Mouse (Mus musculus) small intestine, adult 10 weeks (tissue): ENCODE measurements around the gene Cela3b. TPM values are rescaled to one million over a fixed set of nuclear protein-coding genes. Genes with fewer than 3 reads are reported as not detected.

Experiments
- polyA plus RNA-seq: library from polyadenylated mRNA; stranded (reverse); fragments of 350-450 nt; fragmentation: Illumina TruSeq; extraction: RNeasy Lipid Tissue Mini Kit (QIAGEN cat#74804); gene quantifications from one replicate; pipeline ENCODE4 v1.2.3, GENCODE M21; 2014; ENCODE audit warnings: low replicate concordance

Cela3b gene
- 18.9 TPM for polyA plus RNA-seq

GRCm38 (mm10) chr4:137430502-137430901 lies at the start of gene Cela3b:
Gene Cela3b, minus strand, starts transcription at chr4:137430540.

GRCm38 (mm10) chr4:137468260-137469080 lies 38.1 kb upstream of the Cela3b start, which contains the start of gene Hspg2:
Gene Hspg2, plus strand, starts transcription at chr4:137468769.

DNA sequence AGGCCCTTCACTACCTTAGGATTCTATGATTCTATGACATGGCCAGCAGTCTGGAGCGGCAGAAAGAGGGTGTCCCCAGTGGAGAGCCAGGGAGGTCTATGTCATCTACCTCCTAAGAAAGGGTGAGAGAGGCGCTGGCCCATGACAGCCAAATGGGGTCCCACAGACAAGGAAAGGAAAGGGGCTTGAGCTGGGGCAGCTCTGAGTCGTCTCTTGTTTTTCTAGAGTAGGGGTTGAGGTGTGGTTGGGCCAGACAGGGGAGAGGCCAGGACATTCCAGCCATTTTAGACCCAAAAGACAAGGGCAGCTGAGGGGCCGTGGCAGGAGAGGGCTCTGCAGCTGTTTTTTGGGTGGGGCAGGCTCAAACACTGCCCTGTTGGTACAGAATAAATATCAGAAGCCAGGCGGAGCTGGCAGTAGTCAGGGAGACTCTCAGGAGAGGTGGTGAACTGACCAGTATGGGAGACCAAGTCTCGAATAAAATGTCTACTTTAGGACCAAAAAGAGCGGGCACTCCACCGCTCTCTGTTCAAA lies 23.0 kb upstream of the Cela3b start, which contains the start of gene 1700013G24Rik:
Gene 1700013G24Rik, plus strand, starts transcription at position 51 of the 534 bp plus-strand sequence.

GRCm38 (mm10) chr4:137409691-137410090 lies 20.6 kb downstream of the Cela3b start, which contains the start of gene Cela3a:
Gene Cela3a, minus strand, starts transcription at chr4:137409791.

Other genes with a start within 250 kb of the Cela3b start
- gene Wnt4, start 153.1 kb downstream of the Cela3b start, polyA plus RNA-seq = 0.19 TPM
- gene Cdc42, start 72.8 kb downstream of the Cela3b start, polyA plus RNA-seq = 1,259 TPM
- gene Cela3a, start 20.7 kb downstream of the Cela3b start, polyA plus RNA-seq = not detected
- not detected for gene 1700013G24Rik, start 22.7 kb upstream of the Cela3b start, polyA plus RNA-seq
- not detected for gene Hspg2, start 38.2 kb upstream of the Cela3b start, polyA plus RNA-seq
- gene Ldlrad2, start 144.0 kb upstream of the Cela3b start, polyA plus RNA-seq = not detected
- 59.7 TPM for gene Usp48, start 163.2 kb upstream of the Cela3b start, polyA plus RNA-seq
- 0.48 TPM for gene Rap1gap, start 234.2 kb upstream of the Cela3b start, polyA plus RNA-seq